Mouse (Mus musculus) kidney, embryonic 14.5 days (tissue): ENCODE measurements around the gene Ssu72. TPM values are rescaled to one million over a fixed set of nuclear protein-coding genes. Genes with fewer than 3 reads are reported as not detected.

Source experiments
- ATAC-seq: fragments of 200-750 bp; cut with Nextera tagmentation; 2 replicates; pipeline ENCODE4 v1.8.0; 2017; ENCODE audit warnings: moderate number of reproducible peaks, mild to moderate bottlenecking, moderate TSS enrichment, moderate library complexity; ENCODE audit not compliant: low FRiP score, low TSS enrichment
- H3K27ac ChIP-seq: fragments of 300-500 bp; sonication (generic); 2 replicates; pipeline ENCODE4 v1.5.1; 2014; ENCODE audit warnings: low read depth, mild to moderate bottlenecking, low read length, moderate library complexity, mixed read lengths
- H3K27me3 ChIP-seq: fragments of 300-500 bp; sonication (generic); 2 replicates; pipeline ENCODE4 v1.6.1; 2014; ENCODE audit warnings: mild to moderate bottlenecking, low read length; ENCODE audit not compliant: control insufficient read depth, insufficient read depth
- H3K36me3 ChIP-seq: fragments of 300-500 bp; sonication (generic); 2 replicates; pipeline ENCODE4 v1.6.1; 2014; ENCODE audit warnings: low read length, mixed read lengths; ENCODE audit not compliant: control insufficient read depth, insufficient read depth
- H3K4me1 ChIP-seq: fragments of 300-500 bp; sonication (generic); 2 replicates; pipeline ENCODE4 v1.6.1; 2014; ENCODE audit warnings: low read length, mixed read lengths; ENCODE audit not compliant: control insufficient read depth, insufficient read depth
- H3K4me2 ChIP-seq: fragments of 300-500 bp; sonication (generic); replicated peaks from 2 replicates; pipeline ENCODE4 v1.6.1; 2014; ENCODE audit warnings: low read depth, mild to moderate bottlenecking, low read length
- H3K4me3 ChIP-seq: fragments of 300-500 bp; sonication (generic); 2 replicates; pipeline ENCODE4 v1.5.1; 2014; ENCODE audit warnings: mild to moderate bottlenecking, low read length
- H3K9ac ChIP-seq: fragments of 300-500 bp; sonication (generic); 2 replicates; pipeline ENCODE4 v1.6.1; 2014; ENCODE audit warnings: low read depth, mild to moderate bottlenecking, low read length, moderate library complexity
- H3K9me3 ChIP-seq: fragments of 300-500 bp; sonication (generic); 2 replicates; pipeline ENCODE4 v1.6.1; 2016; ENCODE audit warnings: low read length; ENCODE audit not compliant: control insufficient read depth
- WGBS: fragments of 180-500 bp; shearing (Covaris S2); extraction: QIAGEN DNeasy Blood & Tissue Kit; methylation state at CpG from one replicate; pipeline ENCODE4 v1.1.7; 2014; 5-methylcytosine and 5-hydroxymethylcytosine counted together
- polyA plus RNA-seq: library from polyadenylated mRNA; unstranded; fragments of >200 nt; fragmentation: Nextera tagmentation; extraction: Ambion mirVana; gene quantifications from 2 replicates; pipeline ENCODE4 v1.2.1, GENCODE M21; 2014

Ssu72 gene
- polyA plus RNA-seq, 1 experiment from 2014 or later, result 149 TPM

- no peak overlapping the region for H3K27ac ChIP-seq
- no peak overlapping the region for H3K9ac ChIP-seq
- 90% methylated on average over 13 of the region's 13 CpGs for WGBS
- no peaks in the 10 kb centered on the region for H3K9me3 ChIP-seq
- ATAC-seq, result no peak
- H3K4me1 ChIP-seq, result peaks cover 16% of the 10 kb centered on the region; the same call in 1 of the 2 replicates
- peaks cover 8% of the 10 kb centered on the region; the same call in 1 of the 2 replicates for H3K27me3 ChIP-seq
- no peak overlapping the region for H3K4me2 ChIP-seq
- no peak overlapping the region for H3K4me3 ChIP-seq
- H3K36me3 ChIP-seq, result no peaks in the 10 kb centered on the region
These were observed 68.2 kb downstream of the Ssu72 start for GRCm38 (mm10) chr4:155772786-155773185.

GRCm38 (mm10) chr4:155773335-155774078 lies 68.9 kb downstream of the Ssu72 start:
- H3K4me3 ChIP-seq, result peak overlapping the region; percentile 37
- no peaks in the 10 kb centered on the region for H3K9me3 ChIP-seq
- WGBS, result 36% methylated on average over 5 of the region's 5 CpGs
- peaks cover 8% of the 10 kb centered on the region; the same call in 1 of the 2 replicates for H3K27me3 ChIP-seq
- peak overlapping the region; percentile 80 for H3K4me2 ChIP-seq
- H3K9ac ChIP-seq, result peak overlapping the region; percentile 45; the same call in 1 of the 2 replicates
- no peak overlapping the region for H3K27ac ChIP-seq
- no peak for ATAC-seq
- no peaks in the 10 kb centered on the region for H3K36me3 ChIP-seq
- H3K4me1 ChIP-seq, result peaks cover 16% of the 10 kb centered on the region; the same call in 1 of the 2 replicates

GRCm38 (mm10) chr4:155774280-155774754 lies 69.7 kb downstream of the Ssu72 start, which contains the start of gene Vwa1:
Vwa1 (minus strand) TSS chr4:155774698.
- no peaks in the 10 kb centered on the region for H3K36me3 ChIP-seq
- WGBS, result 1% methylated on average over 35 of the region's 35 CpGs
- H3K4me3 ChIP-seq, result peak within 1 kb of the TSS; percentile 37
- no peak within 1 kb of the TSS for H3K27ac ChIP-seq
- ATAC-seq, result peak; percentile 78
- peaks cover 8% of the 10 kb centered on the region; the same call in 1 of the 2 replicates for H3K27me3 ChIP-seq
- peak within 1 kb of the TSS; percentile 80 for H3K4me2 ChIP-seq
- H3K9me3 ChIP-seq, result no peaks in the 10 kb centered on the region
- H3K4me1 ChIP-seq, result peaks cover 16% of the 10 kb centered on the region; the same call in 1 of the 2 replicates
- peak within 1 kb of the TSS; percentile 45 for H3K9ac ChIP-seq

GRCm38 (mm10) chr4:155774971-155775740 lies 70.6 kb downstream of the Ssu72 start:
- 59% methylated on average over 9 of the region's 9 CpGs for WGBS
- H3K9me3 ChIP-seq, result no peaks in the 10 kb centered on the region
- H3K9ac ChIP-seq, result 0 out of 2 replicates have a peak overlapping the region, but pooled peaks have one; percentile 45
- no peak overlapping the region for H3K27ac ChIP-seq
- ATAC-seq, result no peak
- H3K4me3 ChIP-seq, result peak overlapping the region; percentile 37
- peak overlapping the region; percentile 80 for H3K4me2 ChIP-seq
- 0 out of 2 replicates have a peak, but pooled peaks cover 16% of the 10 kb centered on the region for H3K4me1 ChIP-seq
- no peaks in the 10 kb centered on the region for H3K36me3 ChIP-seq
- H3K27me3 ChIP-seq, result peaks cover 8% of the 10 kb centered on the region; the same call in 1 of the 2 replicates

GRCm38 (mm10) chr4:155775855-155776254 lies 71.3 kb downstream of the Ssu72 start:
- no peak overlapping the region for H3K4me3 ChIP-seq
- 84% methylated on average over 3 of the region's 3 CpGs for WGBS
- H3K4me2 ChIP-seq, result no peak overlapping the region
- H3K4me1 ChIP-seq, result peaks cover 14% of the 10 kb centered on the region; the same call in 1 of the 2 replicates
- no peak overlapping the region for H3K9ac ChIP-seq
- no peaks in the 10 kb centered on the region for H3K9me3 ChIP-seq
- ATAC-seq, result no peak
- H3K36me3 ChIP-seq, result no peaks in the 10 kb centered on the region
- no peak overlapping the region for H3K27ac ChIP-seq
- H3K27me3 ChIP-seq, result peaks cover 8% of the 10 kb centered on the region; the same call in 1 of the 2 replicates

GRCm38 (mm10) chr4:155776704-155777335 lies 72.2 kb downstream of the Ssu72 start:
- 54% methylated on average over 2 of the region's 2 CpGs for WGBS

GRCm38 (mm10) chr4:155777816-155778215 lies 73.2 kb downstream of the Ssu72 start:
- Histone ChIP-seq H3K4me2 (no peak overlapping the region), H3K4me1 (peaks cover 18% of the 10 kb centered on the region; the same call in 1 of the 2 replicates), H3K4me3 (no peak overlapping the region), H3K27me3 (peaks cover 7% of the 10 kb centered on the region; the same call in 1 of the 2 replicates), H3K9me3 (no peaks in the 10 kb centered on the region), H3K9ac (no peak overlapping the region), H3K36me3 (no peaks in the 10 kb centered on the region), H3K27ac (no peak overlapping the region)
- ATAC-seq, result no peak
- 79% methylated on average over 2 of the region's 2 CpGs for WGBS

More at GRCm38 (mm10) chr4:155776704-155777335, 72.2 kb downstream of the Ssu72 start:
- Histone ChIP-seq H3K4me3 (no peak overlapping the region), H3K4me1 (peaks cover 18% of the 10 kb centered on the region; the same call in 1 of the 2 replicates), H3K4me2 (no peak overlapping the region), H3K9ac (no peak overlapping the region), H3K27ac (no peak overlapping the region), H3K36me3 (no peaks in the 10 kb centered on the region), H3K27me3 (peaks cover 8% of the 10 kb centered on the region; the same call in 1 of the 2 replicates), H3K9me3 (no peaks in the 10 kb centered on the region)
- no peak for ATAC-seq

GRCm38 (mm10) chr4:155779498-155779897 lies 74.9 kb downstream of the Ssu72 start:
- 88% methylated on average over 4 of the region's 4 CpGs for WGBS
- Histone ChIP-seq H3K4me1 (peaks cover 15% of the 10 kb centered on the region; the same call in 1 of the 2 replicates), H3K4me2 (no peak overlapping the region), H3K27me3 (no peaks in the 10 kb centered on the region), H3K4me3 (no peak overlapping the region), H3K9me3 (no peaks in the 10 kb centered on the region), H3K36me3 (no peaks in the 10 kb centered on the region), H3K9ac (no peak overlapping the region), H3K27ac (no peak overlapping the region)
- ATAC-seq, result no peak
